Mouse (Mus musculus) right cerebral cortex, adult 18-20 months (tissue): ENCODE results near the gene Lrit2.

Experiments
- DNase-seq: peaks from one replicate; pipeline ENCODE4 v3.0.0; 2022; ENCODE audit warnings: mixed read lengths

The Lrit2 gene

GRCm38 (mm10) chr14:37112931-37113330 is 45.2 kb downstream of the Lrit2 start:
- no peak for DNase-seq

- DNase-seq, result no peak
Measured at GRCm38 (mm10) chr14:37113922-37114321, 46.2 kb downstream of the Lrit2 start, which contains the start of gene 2610528A11Rik. TSS of gene 2610528A11Rik (minus strand) at chr14:37114022.

GRCm38 (mm10) chr14:37119233-37119632 is 51.5 kb downstream of the Lrit2 start:
- DNase-seq, result no peak
